Mouse (Mus musculus): ENCODE data around the gene Glis1.

GRCm38 (mm10) chr4:107440306-107440705 is 5.9 kb downstream of the Glis1 start:
- TF ChIP-seq CTCF (IDR thresholded peaks at IDR 0.05; ENCODE audit: low read depth) (no peak), EP300 (optimal IDR thresholded peaks at IDR 0.05) (no peak)
